Mouse (Mus musculus) gastrocnemius, adult 2 months (tissue): Measurements from ENCODE around the gene Homer2. TPM values are rescaled to one million over a fixed set of nuclear protein-coding genes. Genes with fewer than 3 reads are reported as not detected.
A peak's percentile ranks its signal among the peaks of the same experiment; 100 is the strongest.

Source experiments
- DNase-seq: peaks from one replicate; pipeline ENCODE4 v3.0.0; 2022
- H3K27ac ChIP-seq: fragments of 200-600 bp; 2 replicates; pipeline ENCODE4 v1.8.1; 2022; ENCODE audit warnings: mild to moderate bottlenecking
- H3K4me3 ChIP-seq: fragments of 200-600 bp; 2 replicates; pipeline ENCODE4 v1.8.1; 2022; ENCODE audit warnings: mild to moderate bottlenecking, moderate library complexity
- CTCF ChIP-seq: fragments of 200-600 bp; IDR thresholded peaks from 2 replicates; pipeline ENCODE4 v1.8.1; 2022; ENCODE audit warnings: antibody characterized with exemption, mild to moderate bottlenecking, moderate library complexity
- intact Hi-C: fragments of 180-260 bp; cut with DNase I; formaldehyde crosslinking; loops from one replicate; pipeline ENCODE4 v1.15.1; 2025
- total RNA-seq, 2 experiments: library from RNA; stranded (reverse); gene quantifications; 2 replicates each; pipeline ENCODE4 v1.2.3; 2021

The Homer2 gene
- total RNA-seq, 2 experiments from 2014 or later = 39.9 to 102 TPM

DNA sequence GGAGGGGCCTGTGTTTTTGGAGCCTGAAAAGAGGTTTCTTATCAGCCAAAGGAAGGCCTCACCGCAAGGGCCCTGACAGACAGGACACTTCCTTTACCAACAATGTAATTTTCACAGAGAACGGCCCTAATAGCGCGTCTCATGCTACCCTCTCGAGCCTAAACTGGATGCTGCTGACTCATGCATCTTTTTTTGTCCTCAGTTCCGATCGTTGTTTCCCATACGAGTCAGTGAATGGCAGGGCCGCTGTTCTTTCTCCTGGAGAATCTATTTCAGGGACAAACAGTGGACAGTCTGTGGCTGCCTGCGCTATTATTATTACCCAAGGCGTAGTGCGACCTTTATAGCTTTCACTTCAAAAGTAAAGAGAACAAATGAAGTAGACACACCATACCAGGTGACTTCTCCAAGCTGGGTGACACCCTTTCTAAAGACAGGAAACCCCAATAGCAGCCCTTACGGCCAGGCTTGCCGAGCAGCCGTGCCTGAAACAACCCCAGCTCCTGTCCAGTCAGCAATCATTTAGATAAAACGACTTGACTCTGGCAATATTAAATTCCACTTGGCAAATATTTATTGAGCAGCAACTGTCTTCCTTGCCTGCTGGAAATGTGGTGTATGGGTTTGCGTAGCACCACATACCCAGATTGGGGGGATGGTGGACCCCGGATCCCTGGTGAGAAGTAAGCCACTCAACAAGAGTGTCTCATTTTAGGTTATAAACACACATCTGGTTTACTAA is 18.8 kb upstream of the Homer2 start:
- H3K27ac ChIP-seq = peak overlapping the region; percentile 57
- no peak overlapping the region for H3K4me3 ChIP-seq
- intact Hi-C loops = no loop called here
- DNase-seq = no peak
- TF ChIP-seq CTCF = no peak

DNA sequence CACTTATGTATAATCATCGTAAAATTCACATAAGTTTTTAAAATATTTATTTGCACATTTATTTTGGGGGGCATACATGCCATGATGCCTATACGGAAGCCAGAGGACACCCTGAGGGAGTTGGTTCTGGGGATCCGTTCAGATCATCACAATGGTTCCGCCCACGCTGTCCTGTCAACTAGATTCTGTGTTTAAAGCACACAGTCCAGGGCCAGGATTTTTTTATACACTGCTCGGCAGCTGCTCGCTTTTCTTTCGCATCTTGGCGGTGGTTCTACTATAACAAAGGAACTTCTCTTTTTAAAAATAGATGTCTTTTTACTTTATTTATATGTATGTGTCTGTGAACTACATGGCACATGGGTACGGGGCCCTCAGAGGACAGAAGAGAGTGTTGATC is 16.5 kb upstream of the Homer2 start:
- H3K27ac ChIP-seq = no peak overlapping the region
- no peak for DNase-seq
- H3K4me3 ChIP-seq = no peak overlapping the region
- TF ChIP-seq CTCF = no peak
- intact Hi-C loops = no loop called here

DNA sequence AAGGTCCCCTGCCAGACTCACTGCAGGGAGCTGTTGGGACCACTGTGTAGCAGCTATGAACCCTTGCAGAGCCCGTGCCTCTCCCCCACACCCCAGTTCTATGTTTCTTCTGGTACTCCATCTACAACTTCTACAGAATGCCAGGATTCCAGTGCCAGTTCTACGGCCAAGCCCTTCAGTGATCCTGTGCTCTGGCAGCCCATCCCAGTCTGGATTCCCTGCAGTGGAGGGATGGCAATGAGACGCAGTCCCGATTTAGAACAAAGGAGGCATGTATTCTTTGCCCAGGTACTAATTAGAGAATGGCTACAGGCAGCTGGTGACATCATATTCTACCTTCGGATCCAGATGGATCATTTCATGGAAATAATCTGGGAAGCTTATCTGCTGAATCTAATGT is 13.9 kb upstream of the Homer2 start:
- no peak overlapping the region for H3K27ac ChIP-seq
- intact Hi-C loops = no loop called here
- no peak for DNase-seq
- no peak overlapping the region for H3K4me3 ChIP-seq
- no peak for TF ChIP-seq CTCF

DNA sequence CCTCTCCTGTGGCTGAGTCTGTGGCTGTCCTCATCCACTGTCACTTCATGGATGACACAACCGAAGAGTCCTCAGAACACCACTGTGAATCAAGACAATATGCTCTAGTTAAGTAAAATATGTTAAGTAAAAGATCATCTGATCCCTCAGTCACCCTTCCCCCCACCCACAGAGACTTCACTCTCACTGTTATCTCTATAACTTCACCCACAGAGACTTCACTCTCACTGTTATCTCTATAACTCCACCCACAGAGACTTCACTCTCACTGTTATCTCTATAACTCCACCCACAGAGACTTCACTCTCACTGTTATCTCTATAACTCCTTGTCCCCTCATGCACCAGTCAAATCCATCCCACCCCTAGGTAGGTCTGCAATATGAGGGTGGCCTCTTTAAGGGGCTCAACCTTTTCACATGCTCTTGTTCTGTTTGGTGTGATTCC is 11.9 kb upstream of the Homer2 start:
- TF ChIP-seq CTCF = no peak
- Histone ChIP-seq H3K27ac (no peak overlapping the region), H3K4me3 (no peak overlapping the region)
- no peak for DNase-seq
- intact Hi-C loops = no loop called here

DNA sequence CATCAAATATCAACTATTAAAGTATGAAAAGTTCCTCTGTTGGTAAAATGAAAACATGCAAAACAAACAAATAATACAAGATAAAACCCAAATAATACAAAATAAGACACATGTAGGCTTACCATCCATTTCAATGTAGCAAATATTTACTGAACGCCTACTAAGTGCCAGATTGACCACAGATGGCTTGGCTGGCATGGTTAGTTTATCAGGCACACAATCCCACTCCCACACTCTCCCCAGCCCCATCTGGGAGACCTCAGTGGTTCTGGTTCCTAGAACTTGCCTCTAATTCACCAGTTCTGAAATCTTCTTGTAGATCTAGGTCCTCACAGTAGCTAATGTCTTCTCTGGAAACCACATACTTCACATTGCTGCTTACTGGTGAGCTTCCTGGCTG is 11.3 kb upstream of the Homer2 start:
- no peak for TF ChIP-seq CTCF
- intact Hi-C loops = no loop called here
- Histone ChIP-seq H3K4me3 (no peak overlapping the region), H3K27ac (no peak overlapping the region)
- DNase-seq = no peak

DNA sequence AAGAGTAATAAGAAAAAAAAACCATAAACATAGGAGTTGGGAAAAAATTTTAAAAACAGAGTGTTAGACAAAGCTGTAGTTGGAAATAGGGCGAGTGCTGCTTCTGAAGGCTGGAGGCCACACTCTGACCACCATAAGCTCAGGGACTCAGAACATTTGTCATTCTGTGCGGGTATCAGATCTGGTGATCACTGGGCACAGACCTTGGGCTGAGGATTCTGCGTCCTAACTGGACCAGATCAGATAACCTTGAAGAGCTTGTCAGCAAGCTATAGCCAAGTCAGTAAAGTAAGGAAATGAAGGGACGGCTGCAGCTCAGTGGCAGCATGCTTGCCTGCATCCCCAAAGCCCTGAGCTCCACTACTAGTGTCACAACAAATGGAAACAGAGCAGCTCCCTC is 2.8 kb upstream of the Homer2 start:
- no peak for DNase-seq
- no peak for TF ChIP-seq CTCF
- Histone ChIP-seq H3K4me3 (no peak overlapping the region), H3K27ac (no peak overlapping the region)
- intact Hi-C loops = no loop called here

DNA sequence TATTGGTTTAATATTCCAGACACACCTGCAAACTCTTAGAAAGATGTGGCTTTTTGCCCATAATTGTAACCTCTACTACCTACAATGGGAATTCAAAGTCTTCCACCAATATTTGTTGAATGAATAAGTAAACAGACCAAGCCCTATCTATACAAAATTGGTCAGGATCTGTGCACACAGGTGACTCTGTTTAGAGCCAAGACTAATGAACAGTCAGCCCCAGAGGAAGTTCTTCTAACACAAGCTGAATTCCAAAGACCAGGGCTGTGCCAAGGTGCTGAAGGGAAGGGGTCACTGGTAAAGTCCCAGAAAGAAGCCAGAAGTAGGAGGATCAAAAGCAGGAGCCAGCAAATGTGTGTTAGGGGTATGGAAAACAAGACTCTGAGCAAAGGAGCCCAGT is 838 bp upstream of the Homer2 start:
- intact Hi-C loops = no loop called here
- Histone ChIP-seq H3K4me3 (no peak overlapping the region), H3K27ac (no peak overlapping the region; the same call in 1 of the 2 replicates)
- TF ChIP-seq CTCF = no peak
- DNase-seq = no peak

DNA sequence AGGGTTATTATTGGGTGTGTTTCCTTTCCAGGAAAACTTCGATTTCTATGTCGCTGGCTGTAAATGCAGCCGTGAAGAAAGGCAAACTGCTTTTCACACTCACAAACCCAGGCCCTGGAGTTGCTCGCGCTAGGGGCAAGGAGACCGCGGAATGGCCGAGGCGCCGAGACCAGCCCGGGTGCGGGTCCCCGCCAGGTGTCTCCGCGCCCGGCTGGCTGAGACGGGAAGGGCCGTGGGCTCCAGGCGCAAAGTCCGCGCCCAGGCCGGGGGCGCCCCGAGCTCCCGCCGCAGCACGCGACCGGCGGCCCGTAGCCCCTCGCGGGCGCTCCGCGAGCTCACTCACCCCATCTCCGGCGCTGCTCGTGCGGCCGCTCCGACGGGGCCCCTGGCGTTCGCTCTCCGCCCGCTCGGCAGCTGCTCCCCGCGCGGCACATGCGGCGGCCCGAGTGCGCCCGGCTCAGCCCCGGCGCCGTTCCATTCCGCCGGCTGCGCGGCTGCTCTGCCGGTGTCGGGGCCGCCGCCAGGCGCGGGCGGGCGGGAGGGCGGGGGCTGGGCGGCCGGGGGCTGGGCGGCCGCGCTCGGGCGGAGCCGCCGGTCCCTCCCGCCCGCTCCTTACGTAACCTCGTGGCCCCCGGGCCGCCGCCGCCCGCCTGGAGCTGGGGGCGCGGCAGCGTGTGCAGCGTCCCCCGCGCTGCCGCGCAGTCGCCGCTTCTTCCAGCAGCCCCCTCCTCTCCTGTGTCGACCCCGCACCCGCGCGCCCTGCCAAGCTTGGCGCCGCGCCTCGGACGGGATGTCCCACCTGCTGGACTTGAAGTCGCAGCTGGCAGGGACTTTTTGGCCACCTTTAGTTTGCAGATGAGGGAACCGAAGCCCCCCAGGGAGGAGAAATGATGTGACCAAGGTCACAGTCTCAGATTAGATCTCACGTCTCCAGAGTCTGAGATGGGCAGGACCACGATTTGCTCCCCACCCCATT is 623 bp downstream of the Homer2 start:
- Histone ChIP-seq H3K27ac (peak overlapping the region; percentile 83), H3K4me3 (peak overlapping the region; percentile 85)
- peak; percentile 70 for DNase-seq
- TF ChIP-seq CTCF = no peak
- intact Hi-C loops = no loop called here

DNA sequence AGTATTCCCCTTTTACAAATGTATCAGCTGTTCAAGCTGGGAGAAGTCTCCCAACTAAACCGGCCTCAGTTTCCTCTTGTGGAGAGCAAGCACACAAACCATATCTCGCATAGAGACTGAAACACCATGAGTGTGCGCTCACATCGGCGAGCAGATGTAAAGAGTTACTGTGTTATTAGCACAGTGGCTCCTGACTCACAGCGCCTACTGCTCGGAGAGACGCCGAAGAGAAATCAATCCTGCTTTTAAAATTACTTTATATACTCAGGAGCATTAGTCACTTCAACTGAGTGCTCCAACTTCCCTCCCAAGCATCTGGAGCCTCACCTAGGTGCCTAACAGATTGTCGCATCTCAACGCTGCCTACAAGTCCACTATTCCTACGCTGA is 1.3 kb downstream of the Homer2 start:
- DNase-seq = no peak
- intact Hi-C loops = no loop called here
- TF ChIP-seq CTCF = no peak

DNA sequence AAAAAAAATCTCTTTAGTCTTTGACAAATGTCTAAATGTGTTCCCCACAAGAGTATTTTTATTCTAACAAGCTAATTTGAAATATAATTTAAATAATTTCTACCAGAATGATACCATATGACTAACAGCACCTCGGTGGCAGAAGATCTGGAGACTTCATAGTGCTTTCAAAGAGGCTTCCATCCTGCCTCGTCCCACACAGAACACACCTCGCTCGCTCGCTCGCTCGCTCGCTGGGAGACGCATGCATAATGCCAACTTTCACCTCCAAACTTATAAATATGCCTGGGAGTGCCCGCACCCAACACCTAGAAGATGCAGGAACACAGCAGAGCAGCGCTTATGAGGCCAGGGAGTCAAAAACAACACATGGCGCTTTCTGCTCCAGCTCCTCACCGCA is 9.0 kb downstream of the Homer2 start:
- DNase-seq = no peak
- no peak overlapping the region for H3K27ac ChIP-seq
- intact Hi-C loops = no loop called here
- TF ChIP-seq CTCF = no peak
- H3K4me3 ChIP-seq = no peak overlapping the region

More for the DNA sequence above, 1.3 kb downstream of the Homer2 start:
- H3K27ac ChIP-seq = peak overlapping the region; percentile 82
- H3K4me3 ChIP-seq = peak overlapping the region; percentile 85

DNA sequence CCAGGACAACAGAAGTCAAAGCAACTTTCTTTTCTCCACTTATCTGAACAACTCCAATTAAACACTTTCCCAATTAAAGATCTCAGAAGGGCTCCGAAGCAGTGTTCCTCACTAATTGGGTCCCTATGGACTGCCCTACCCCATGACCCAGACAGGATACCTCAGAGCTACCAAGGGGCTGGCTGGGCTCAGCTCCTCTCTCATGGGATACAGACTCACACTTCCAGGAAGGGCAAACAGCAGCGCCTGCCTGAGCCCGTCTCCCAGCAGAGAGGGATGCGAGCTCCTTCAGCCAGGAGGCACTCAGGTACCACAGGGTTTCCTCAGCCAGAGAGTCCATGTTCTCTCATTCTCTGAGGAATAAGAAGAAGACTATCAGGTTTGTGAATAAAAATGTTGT is 9.4 kb downstream of the Homer2 start:
- no peak overlapping the region for H3K27ac ChIP-seq
- no peak for DNase-seq
- H3K4me3 ChIP-seq = no peak overlapping the region
- intact Hi-C loops = no loop called here
- TF ChIP-seq CTCF = no peak

DNA sequence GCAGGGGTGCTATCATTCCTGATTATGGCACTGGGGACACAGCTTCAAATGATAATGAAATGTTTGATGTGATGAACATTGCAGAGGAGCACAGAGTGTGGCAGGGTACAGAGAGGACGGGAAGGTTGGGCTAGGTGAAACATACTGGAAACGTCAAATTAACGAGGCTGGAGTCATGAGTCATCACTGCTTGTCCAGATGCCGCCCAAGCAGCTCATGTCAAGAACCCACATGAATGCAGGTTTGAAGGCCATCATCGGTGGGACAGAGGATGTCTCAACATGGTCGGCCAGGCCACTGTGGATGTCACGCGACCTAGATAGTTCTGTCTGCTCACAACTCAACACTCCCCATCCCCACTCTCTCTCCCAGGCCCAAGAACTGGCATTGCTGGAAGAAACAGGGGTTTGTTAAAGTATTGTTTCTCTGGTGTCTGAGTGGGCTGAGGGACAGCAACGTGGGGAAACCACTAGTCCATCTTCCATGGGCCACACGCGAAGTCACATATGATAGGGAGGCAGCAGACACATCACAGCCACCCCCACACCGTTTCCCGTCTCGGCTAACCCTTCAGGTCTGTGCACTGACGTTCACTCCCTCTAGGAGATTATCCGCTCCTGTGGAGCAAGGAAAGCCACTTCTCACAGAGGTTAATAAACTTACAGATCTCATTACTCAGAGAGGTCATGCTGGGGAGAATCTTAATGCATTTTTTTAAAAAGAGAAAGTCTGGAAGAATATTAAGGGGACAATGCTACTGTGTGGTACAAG is 11.4 kb downstream of the Homer2 start:
- DNase-seq = no peak
- intact Hi-C loops = no loop called here
- no peak for TF ChIP-seq CTCF
- no peak overlapping the region for H3K4me3 ChIP-seq
- H3K27ac ChIP-seq = no peak overlapping the region

DNA sequence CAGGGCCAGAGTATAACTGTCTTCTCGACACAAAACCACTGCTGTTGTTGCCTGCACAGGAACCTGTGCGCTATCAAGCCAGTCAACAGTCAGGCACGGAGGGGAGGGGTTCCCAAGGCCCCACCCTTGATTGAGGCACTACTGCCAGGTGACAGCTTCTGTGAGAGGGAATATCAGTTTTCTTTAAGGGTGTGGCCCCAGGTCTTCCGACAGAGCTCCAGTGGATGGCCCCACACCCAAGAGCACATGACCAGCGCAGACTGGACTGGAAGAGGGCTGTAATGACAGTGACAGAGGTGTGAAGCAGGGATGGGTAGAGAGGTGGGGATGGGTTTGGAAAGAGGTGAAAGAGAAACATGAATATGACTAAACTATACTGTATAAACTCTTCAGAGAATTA is 16.3 kb downstream of the Homer2 start:
- intact Hi-C loops = no loop called here
- no peak overlapping the region for H3K4me3 ChIP-seq
- no peak for TF ChIP-seq CTCF
- H3K27ac ChIP-seq = no peak overlapping the region
- no peak for DNase-seq
